Mouse (Mus musculus) adrenal gland, adult 2 months (tissue): Measurements from ENCODE around the gene Has3. TPM values are rescaled to one million over a fixed set of nuclear protein-coding genes. Genes with fewer than 3 reads are reported as not detected.

Experiments
- DNase-seq: peaks from one replicate; pipeline ENCODE4 v3.0.0; 2021
- polyA plus RNA-seq: library from polyadenylated mRNA; depleted of rRNA; stranded (reverse); fragments of >200 nt; gene quantifications from 2 replicates; pipeline ENCODE4 v1.2.3, GENCODE M21; 2012; rRNA removed
- total RNA-seq, 2 experiments: library from RNA; stranded (reverse); gene quantifications; 2 replicates each; pipeline ENCODE4 v1.2.3; 2021

Has3 gene
- total and polyA plus RNA-seq, 3 experiments = 0.35 to 0.68 (median 0.37) TPM

- DNase-seq = no peak
These were observed 62.5 kb downstream of the Has3 start for GRCm38 (mm10) chr8:106932376-106933065.

DNA sequence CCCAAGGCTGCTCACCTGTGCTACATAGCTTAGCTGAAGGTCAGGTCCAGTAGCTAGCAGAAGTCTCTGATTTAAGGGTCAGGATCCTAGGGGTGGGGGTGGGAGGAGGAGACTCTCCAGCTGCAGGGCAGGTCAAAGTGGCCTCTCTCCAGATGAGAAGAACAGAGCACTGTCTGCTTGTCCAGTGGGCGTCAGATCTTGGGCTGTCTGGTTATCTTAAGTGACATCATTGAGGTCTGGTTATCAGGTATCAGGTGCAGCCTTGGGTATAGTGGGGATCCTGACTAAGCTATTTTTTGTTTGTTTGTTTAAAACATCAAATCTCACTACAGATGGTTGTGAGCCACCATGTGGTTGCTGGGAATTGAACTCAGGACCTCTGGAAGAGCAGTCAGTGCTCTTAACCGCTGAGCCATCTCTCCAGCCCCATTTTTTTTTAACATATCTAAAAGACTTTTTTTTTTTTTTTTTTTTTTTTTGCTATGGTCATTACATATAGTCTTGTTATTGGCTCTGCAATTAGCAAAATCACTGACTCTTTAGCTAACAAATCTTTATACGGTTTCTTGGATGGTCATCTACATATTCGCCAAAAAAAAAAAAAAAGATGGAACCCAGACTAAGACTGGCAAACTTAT, 63.6 kb downstream of the Has3 start:
- no peak for DNase-seq

Other genes with a start within 250 kb of the Has3 start
- 10 to 100 TPM in 1 of 2 experiments, 1 to 10 TPM in 1; 7.9 to 10.9 TPM for gene Tango6, start 187.2 kb upstream of the Has3 start, total RNA-seq
- 4.1 and 4.8 TPM in 2 replicates for gene Tango6, start 187.2 kb upstream of the Has3 start, polyA plus RNA-seq
- gene Utp4, start 23.4 kb downstream of the Has3 start, total RNA-seq = 10 to 100 TPM; 40.6 to 50.1 TPM
- 17.2 and 20.5 TPM in 2 replicates for gene Utp4, start 23.4 kb downstream of the Has3 start, polyA plus RNA-seq
- gene Sntb2, start 65.5 kb downstream of the Has3 start, total RNA-seq = 10 to 100 TPM; 21.7 to 27.9 TPM
- gene Sntb2, start 65.5 kb downstream of the Has3 start, polyA plus RNA-seq = 8.4 and 10.7 TPM in 2 replicates
- 10 to 100 TPM; 78.8 to 99.8 TPM for gene Vps4a, start 161.0 kb downstream of the Has3 start, total RNA-seq
- gene Vps4a, start 161.0 kb downstream of the Has3 start, polyA plus RNA-seq = 17.8 and 19.4 TPM in 2 replicates
- gene Pdf, start 178.4 kb downstream of the Has3 start, total RNA-seq = 10 to 100 TPM; 40.4 to 62.3 TPM
- 133 and 144 TPM in 2 replicates for gene Pdf, start 178.4 kb downstream of the Has3 start, polyA plus RNA-seq
- 10 to 100 TPM; 36.6 to 37.6 TPM for gene Cog8, start 186.4 kb downstream of the Has3 start, total RNA-seq
- 31.1 and 36.8 TPM in 2 replicates for gene Cog8, start 186.4 kb downstream of the Has3 start, polyA plus RNA-seq
- 10 to 100 TPM; 49.3 to 54.3 TPM for gene Nip7, start 186.6 kb downstream of the Has3 start, total RNA-seq
- 15.3 and 17.2 TPM in 2 replicates for gene Nip7, start 186.6 kb downstream of the Has3 start, polyA plus RNA-seq
- gene Tmed6, start 195.4 kb downstream of the Has3 start, total RNA-seq = not detected
- gene Tmed6, start 195.4 kb downstream of the Has3 start, polyA plus RNA-seq = not detected in 2 replicates
- 10 to 100 TPM; 22.9 to 23.5 TPM for gene Terf2, start 226.3 kb downstream of the Has3 start, total RNA-seq
- gene Terf2, start 226.3 kb downstream of the Has3 start, polyA plus RNA-seq = 5.5 and 6.3 TPM in 2 replicates